Mouse (Mus musculus): Measurements from ENCODE around the gene Cryzl2. TPM values are rescaled to one million over a fixed set of nuclear protein-coding genes. Genes with fewer than 3 reads are reported as not detected.
A peak's percentile ranks its signal among the peaks of the same experiment; 100 is the strongest.

Cryzl2 gene
- polyA plus RNA-seq (2012; rRNA removed) (7.0 and 8.1 TPM in 2 replicates), polyA plus RNA-seq (2014; fragmentation: Nextera tagmentation; extraction: Ambion mirVana) (6.5 and 6.6 TPM in 2 replicates)

DNA sequence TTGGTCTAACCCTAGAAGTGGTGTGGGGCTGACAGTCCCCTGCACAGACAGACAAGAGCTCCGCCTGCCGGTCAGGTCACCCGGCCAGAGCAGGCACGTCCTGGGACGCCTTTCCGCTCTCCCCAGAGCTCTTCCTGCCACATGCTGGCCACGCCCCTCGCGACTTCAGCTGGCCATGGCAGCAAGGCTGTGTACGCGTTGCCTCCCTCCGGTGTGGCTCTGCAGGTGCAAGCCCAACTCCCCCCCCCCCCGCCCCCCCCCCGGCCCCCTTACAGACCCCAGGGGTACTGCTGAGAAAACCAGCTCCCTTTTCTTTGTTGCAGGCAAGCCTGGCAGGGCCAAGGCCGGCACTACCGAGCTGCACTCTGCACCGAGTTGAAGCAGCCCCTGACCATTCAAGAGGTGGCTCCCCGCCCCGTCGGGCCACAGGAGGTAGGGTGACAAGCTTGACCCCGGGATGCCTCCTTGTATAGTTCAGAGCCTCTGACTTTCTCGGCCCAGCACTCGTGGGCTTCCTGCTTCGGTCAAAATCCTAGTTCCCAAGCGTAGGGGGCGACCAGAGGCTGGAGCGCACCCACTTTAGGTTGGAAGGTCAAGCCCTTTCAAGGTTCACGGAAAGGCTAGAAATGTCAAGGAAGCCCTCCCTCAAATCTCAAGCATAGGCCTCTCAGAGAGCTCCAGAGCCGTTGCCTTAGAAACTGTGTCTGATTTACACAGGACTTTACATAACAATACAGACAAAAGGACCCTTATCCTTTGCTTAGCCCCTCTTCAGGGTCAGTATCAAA lies at the start of gene Cryzl2:
Cryzl2 (plus strand) TSS at position 157 of the 788 bp plus-strand sequence.
- Histone ChIP-seq H3K36me3 (replicated peaks; ENCODE audit: control insufficient read depth, insufficient read depth, low read depth) (no peaks in the 10 kb centered on the region), H3K4me1 (replicated peaks; ENCODE audit: control insufficient read depth in 2 of 2, insufficient read depth in 2 of 2, low read length in 1 of 2) (peaks cover 3 to 6% of the 10 kb centered on the region in 2 experiments; a peak in 2 of 4 replicates), H3K4me3 (ENCODE audit: insufficient read depth in 1 of 2, low read depth in 2 of 2, low read length in 2 of 2) (peak within 1 kb of the TSS; percentile 38 to 46), H3K27me3 (ENCODE audit: control insufficient read depth, insufficient read depth, low read length) (no peaks in the 10 kb centered on the region), H3K9ac (replicated peaks) (no peak within 1 kb of the TSS; the same call in 1 of the 2 replicates), H3K27ac (no peak within 1 kb of the TSS), H3K9me3 (ENCODE audit: control insufficient read depth, low read length) (no peaks in the 10 kb centered on the region), H3K4me2 (ENCODE audit: low read depth) (peak within 1 kb of the TSS; percentile 67)
- DNase-seq (ENCODE audit: low read depth in 3 of 3, low spot score in 3 of 3) = peak; percentile 47 to 58 (median 58)
- WGBS (ENCODE audit: insufficient replicate concordance) = 11% methylated on average over 27 of the region's 29 CpGs
- TF ChIP-seq EP300 (IDR thresholded peaks at IDR 0.05; ENCODE audit: low read depth) (no peak), CTCF (IDR thresholded peaks at IDR 0.05; ENCODE audit: low read depth) (peak; percentile 87)
- peak; percentile 88 for ATAC-seq (ENCODE audit: insufficient read depth)

DNA sequence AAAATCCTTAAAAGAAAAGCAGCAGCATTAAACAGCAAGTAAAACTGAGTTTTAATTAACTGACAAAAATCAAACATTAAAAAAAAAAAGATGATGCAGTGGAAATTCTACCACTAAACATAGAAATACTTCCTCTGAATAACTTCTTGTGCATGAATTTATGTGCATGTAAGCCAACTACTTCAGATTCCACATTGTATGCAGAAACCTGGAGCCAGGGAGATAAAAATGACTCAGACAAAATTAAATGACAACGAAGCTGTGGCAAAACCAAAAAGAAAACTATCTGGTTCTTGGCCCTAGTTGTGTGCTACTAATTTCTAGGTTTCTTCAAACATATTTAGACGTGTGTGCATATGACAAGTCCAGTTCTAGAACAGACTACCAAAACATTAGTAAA lies 48.7 kb upstream of the Cryzl2 start:
- DNase-seq (ENCODE audit: low read depth in 3 of 3, low spot score in 3 of 3) = no peak
- no peak overlapping the region for H3K4me3 ChIP-seq (ENCODE audit: insufficient read depth in 1 of 2, low read depth in 2 of 2, low read length in 2 of 2)
- no peaks in the 10 kb centered on the region for H3K9me3 ChIP-seq (ENCODE audit: control insufficient read depth, low read length)
- no peak overlapping the region for H3K27ac ChIP-seq
- no peaks in the 10 kb centered on the region for H3K36me3 ChIP-seq (replicated peaks; ENCODE audit: control insufficient read depth, insufficient read depth, low read depth)
- H3K4me2 ChIP-seq (ENCODE audit: low read depth) = no peak overlapping the region
- 51% methylated on average over 2 of the region's 2 CpGs for WGBS (ENCODE audit: insufficient replicate concordance)
- TF ChIP-seq EP300 (IDR thresholded peaks at IDR 0.05; ENCODE audit: low read depth) = no peak
- no peak for TF ChIP-seq CTCF (IDR thresholded peaks at IDR 0.05; ENCODE audit: low read depth)
- H3K27me3 ChIP-seq (ENCODE audit: control insufficient read depth, insufficient read depth, low read length) = no peaks in the 10 kb centered on the region
- ATAC-seq (ENCODE audit: insufficient read depth) = no peak
- no peak overlapping the region for H3K9ac ChIP-seq (replicated peaks)
- no peaks in the 10 kb centered on the region; a peak in 1 of 4 replicates for H3K4me1 ChIP-seq (replicated peaks; ENCODE audit: control insufficient read depth in 2 of 2, insufficient read depth in 2 of 2, low read length in 1 of 2)

- 7% methylated on average over 8 of the region's 8 CpGs for WGBS (ENCODE audit: insufficient replicate concordance)
- H3K9ac ChIP-seq (replicated peaks) = no peak overlapping the region
Observed at GRCm38 (mm10) chr1:157410937-157411336, 47.4 kb upstream of the Cryzl2 start.

GRCm38 (mm10) chr1:157411341-157411710 lies 47.1 kb upstream of the Cryzl2 start:
- ATAC-seq (ENCODE audit: insufficient read depth) = no peak
- Histone ChIP-seq H3K4me1 (replicated peaks; ENCODE audit: control insufficient read depth in 2 of 2, insufficient read depth in 2 of 2, low read length in 1 of 2) (peaks cover 0 to 4% of the 10 kb centered on the region in 2 experiments; a peak in 2 of 4 replicates), H3K9me3 (ENCODE audit: control insufficient read depth, low read length) (no peaks in the 10 kb centered on the region), H3K27ac (no peak overlapping the region), H3K4me3 (ENCODE audit: insufficient read depth in 1 of 2, low read depth in 2 of 2, low read length in 2 of 2) (peak overlapping the region; percentile 77 to 78), H3K9ac (replicated peaks) (peak overlapping the region; percentile 67), H3K4me2 (ENCODE audit: low read depth) (peak overlapping the region; percentile 86), H3K36me3 (replicated peaks; ENCODE audit: control insufficient read depth, insufficient read depth, low read depth) (no peaks in the 10 kb centered on the region), H3K27me3 (ENCODE audit: control insufficient read depth, insufficient read depth, low read length) (no peaks in the 10 kb centered on the region)
- DNase-seq (ENCODE audit: low read depth in 3 of 3, low spot score in 3 of 3) = no peak
- 3% methylated on average over 4 of the region's 4 CpGs for WGBS (ENCODE audit: insufficient replicate concordance)
- no peak for TF ChIP-seq EP300 (IDR thresholded peaks at IDR 0.05; ENCODE audit: low read depth)
- TF ChIP-seq CTCF (IDR thresholded peaks at IDR 0.05; ENCODE audit: low read depth) = no peak

More at GRCm38 (mm10) chr1:157410937-157411336, 47.4 kb upstream of the Cryzl2 start:
- peak overlapping the region; percentile 86 for H3K4me2 ChIP-seq (ENCODE audit: low read depth)
- no peaks in the 10 kb centered on the region for H3K27me3 ChIP-seq (ENCODE audit: control insufficient read depth, insufficient read depth, low read length)
- ATAC-seq (ENCODE audit: insufficient read depth) (no peak), DNase-seq (ENCODE audit: low read depth in 3 of 3, low spot score in 3 of 3) (no peak)
- no peaks in the 10 kb centered on the region for H3K9me3 ChIP-seq (ENCODE audit: control insufficient read depth, low read length)
- peaks cover 0 to 3% of the 10 kb centered on the region in 2 experiments; a peak in 2 of 4 replicates for H3K4me1 ChIP-seq (replicated peaks; ENCODE audit: control insufficient read depth in 2 of 2, insufficient read depth in 2 of 2, low read length in 1 of 2)
- no peaks in the 10 kb centered on the region for H3K36me3 ChIP-seq (replicated peaks; ENCODE audit: control insufficient read depth, insufficient read depth, low read depth)
- peak overlapping the region; percentile 17 to 77; a peak in 3 of 4 replicates for H3K4me3 ChIP-seq (ENCODE audit: insufficient read depth in 1 of 2, low read depth in 2 of 2, low read length in 2 of 2)
- H3K27ac ChIP-seq = no peak overlapping the region
- TF ChIP-seq CTCF (IDR thresholded peaks at IDR 0.05; ENCODE audit: low read depth) (no peak), EP300 (IDR thresholded peaks at IDR 0.05; ENCODE audit: low read depth) (no peak)

- Histone ChIP-seq H3K36me3 (replicated peaks; ENCODE audit: control insufficient read depth, insufficient read depth, low read depth) (no peaks in the 10 kb centered on the region), H3K9me3 (ENCODE audit: control insufficient read depth, low read length) (no peaks in the 10 kb centered on the region), H3K9ac (replicated peaks) (peak overlapping the region; percentile 67), H3K4me1 (replicated peaks; ENCODE audit: control insufficient read depth in 2 of 2, insufficient read depth in 2 of 2, low read length in 1 of 2) (peaks cover 0 to 4% of the 10 kb centered on the region in 2 experiments; a peak in 2 of 4 replicates), H3K4me2 (ENCODE audit: low read depth) (peak overlapping the region; percentile 86), H3K27ac (no peak overlapping the region), H3K27me3 (ENCODE audit: control insufficient read depth, insufficient read depth, low read length) (no peaks in the 10 kb centered on the region), H3K4me3 (ENCODE audit: insufficient read depth in 1 of 2, low read depth in 2 of 2, low read length in 2 of 2) (peak overlapping the region; percentile 77 to 78)
- under 1% methylated on average over 68 of the region's 85 CpGs for WGBS (ENCODE audit: insufficient replicate concordance)
- DNase-seq (ENCODE audit: low read depth in 3 of 3, low spot score in 3 of 3) (no peak), ATAC-seq (ENCODE audit: insufficient read depth) (peak; percentile 75)
- TF ChIP-seq EP300 (IDR thresholded peaks at IDR 0.05; ENCODE audit: low read depth) (no peak), CTCF (IDR thresholded peaks at IDR 0.05; ENCODE audit: low read depth) (0 out of 2 replicates have a peak, but pooled peaks have one; percentile 16)
Observed at GRCm38 (mm10) chr1:157411711-157412380, 46.5 kb upstream of the Cryzl2 start.
